Mouse (Mus musculus) forebrain, embryonic 11.5 days (tissue): Measurements from ENCODE around the gene Serpinb8. TPM values are rescaled to one million over a fixed set of nuclear protein-coding genes. Genes with fewer than 3 reads are reported as not detected.

ENCODE experiments used
- polyA plus RNA-seq: library from polyadenylated mRNA; unstranded; fragments of >200 nt; fragmentation: Nextera tagmentation; extraction: Ambion mirVana; gene quantifications from 2 replicates; pipeline ENCODE4 v1.2.1, GENCODE M21; 2014

Gene Serpinb8
- polyA plus RNA-seq, 1 experiment from 2014 or later = 0.07 TPM

Other genes starting within 250 kb of the Serpinb8 start
- not detected in 2 replicates for gene Serpinb11, start 228.8 kb upstream of the Serpinb8 start, polyA plus RNA-seq
- not detected in 2 replicates for gene Serpinb7, start 190.4 kb upstream of the Serpinb8 start, polyA plus RNA-seq
- 0.33 and 0.39 TPM in 2 replicates for gene Serpinb2, start 78.6 kb upstream of the Serpinb8 start, polyA plus RNA-seq